Mouse (Mus musculus): ENCODE results near the gene Ntng2. TPM values are rescaled to one million over a fixed set of nuclear protein-coding genes. Genes with fewer than 3 reads are reported as not detected.

The Ntng2 gene
- total and polyA plus RNA-seq, 3 experiments, result 0.53 to 3.8 TPM; not detected in 1

GRCm38 (mm10) chr2:29186209-29186608, 66.6 kb downstream of the Ntng2 start:
- no peak overlapping the region for H3K4me3 ChIP-seq (replicated peaks in 1 of 3; ENCODE audit: low read depth in 2 of 3, low read length in 2 of 3, poor library complexity in 1 of 3)
- no peak overlapping the region for H3K9ac ChIP-seq (ENCODE audit: insufficient read depth, low read depth)
- H3K4me2 ChIP-seq (ENCODE audit: insufficient read depth, low read depth, poor library complexity, severe bottlenecking), result no peak overlapping the region
- no peak for DNase-seq (ENCODE audit: extremely low read depth)
- no peaks in the 10 kb centered on the region for H3K9me3 ChIP-seq (replicated peaks; ENCODE audit: low read length)
- dilution Hi-C loops (cut with MboI; ENCODE audit: extremely low pct_ligation_motif_present, extremely low pct_unique_long_range_greater_than_20kb, low sequenced_read_pairs) (no loop called here), in situ Hi-C loops (cut with MboI; ENCODE audit: low pct_ligation_motif_present, low pct_unique_long_range_greater_than_20kb, low sequenced_read_pairs) (no loop called here)
- no peaks in the 10 kb centered on the region for H3K79me2 ChIP-seq (replicated peaks; ENCODE audit: control insufficient read depth, extremely low read depth, insufficient read depth, poor library complexity, severe bottlenecking)
- H3K36me3 ChIP-seq (replicated peaks in 1 of 2; ENCODE audit: control insufficient read depth in 1 of 2, insufficient read depth in 1 of 2, low read length in 1 of 2), result peaks cover 0 to 11% of the 10 kb centered on the region in 2 experiments
- H3K27ac ChIP-seq (ENCODE audit: insufficient read depth, low read depth), result no peak overlapping the region
- TF ChIP-seq RAD21 (IDR thresholded peaks at IDR 0.05; ENCODE audit: low read depth, low read length) (no peak), NRF1 (IDR thresholded peaks at IDR 0.05; ENCODE audit: low read depth, low read length) (no peak), ZC3H11A (IDR thresholded peaks at IDR 0.05; ENCODE audit: low read depth, low read length) (no peak), ELF1 (IDR thresholded peaks at IDR 0.05; ENCODE audit: low read depth, low read length) (no peak), POLR2AphosphoS2 (IDR thresholded peaks at IDR 0.05; ENCODE audit: low read depth, low read length) (no peak), HCFC1 (IDR thresholded peaks at IDR 0.05; ENCODE audit: low read depth, low read length) (no peak), CHD2 (IDR thresholded peaks at IDR 0.05; ENCODE audit: low read length) (no peak), IRF4 (IDR thresholded peaks at IDR 0.05; ENCODE audit: low read depth, low read length) (no peak), JUND (conservative IDR thresholded peaks at IDR 0.05; ENCODE audit: low read depth, low read length) (no peak), PAX5 (IDR thresholded peaks at IDR 0.05; ENCODE audit: low read length) (no peak), NELFE (IDR thresholded peaks at IDR 0.05; ENCODE audit: low read depth, low read length) (no peak), TCF12 (IDR thresholded peaks at IDR 0.05; ENCODE audit: low read depth, low read length) (no peak), JUN (IDR thresholded peaks at IDR 0.05; ENCODE audit: insufficient read depth, low read depth, low read length) (no peak), E2F4 (IDR thresholded peaks at IDR 0.05; ENCODE audit: insufficient replicate concordance, low read depth, low read length) (no peak), ZMIZ1 (IDR thresholded peaks at IDR 0.05; ENCODE audit: low read depth, low read length) (no peak), ZKSCAN1 (IDR thresholded peaks at IDR 0.05; ENCODE audit: borderline replicate concordance, low read depth, low read length) (no peak)
- H3K27me3 ChIP-seq (replicated peaks), result peaks cover 11% of the 10 kb centered on the region
- no peaks in the 10 kb centered on the region for H3K4me1 ChIP-seq (ENCODE audit: control insufficient read depth in 1 of 2, insufficient read depth in 2 of 2)

- dilution Hi-C loops (cut with MboI; ENCODE audit: extremely low pct_ligation_motif_present, extremely low pct_unique_long_range_greater_than_20kb, low sequenced_read_pairs), result no loop called here
- in situ Hi-C loops (cut with MboI; ENCODE audit: low pct_ligation_motif_present, low pct_unique_long_range_greater_than_20kb, low sequenced_read_pairs), result no loop called here
These were observed 69.4 kb downstream of the Ntng2 start for GRCm38 (mm10) chr2:29183266-29183924.

More at GRCm38 (mm10) chr2:29183266-29183924, 69.4 kb downstream of the Ntng2 start:
- no peak for DNase-seq (ENCODE audit: extremely low read depth)
- Histone ChIP-seq H3K9ac (ENCODE audit: insufficient read depth, low read depth) (no peak overlapping the region), H3K36me3 (replicated peaks in 1 of 2; ENCODE audit: control insufficient read depth in 1 of 2, insufficient read depth in 1 of 2, low read length in 1 of 2) (peaks cover 16 to 39% of the 10 kb centered on the region in 2 experiments), H3K4me3 (replicated peaks in 1 of 3; ENCODE audit: low read depth in 2 of 3, low read length in 2 of 3, poor library complexity in 1 of 3) (no peak overlapping the region), H3K4me2 (ENCODE audit: insufficient read depth, low read depth, poor library complexity, severe bottlenecking) (no peak overlapping the region), H3K4me1 (ENCODE audit: control insufficient read depth in 1 of 2, insufficient read depth in 2 of 2) (peaks cover 0 to 8% of the 10 kb centered on the region in 2 experiments; a peak in 2 of 4 replicates), H3K9me3 (replicated peaks; ENCODE audit: low read length) (no peaks in the 10 kb centered on the region), H3K79me2 (replicated peaks; ENCODE audit: control insufficient read depth, extremely low read depth, insufficient read depth, poor library complexity, severe bottlenecking) (no peaks in the 10 kb centered on the region), H3K27me3 (replicated peaks) (peaks cover 2% of the 10 kb centered on the region), H3K27ac (ENCODE audit: insufficient read depth, low read depth) (no peak overlapping the region)
- TF ChIP-seq TBP (conservative IDR thresholded peaks at IDR 0.05; ENCODE audit: low read depth, low read length) (no peak), ZKSCAN1 (IDR thresholded peaks at IDR 0.05; ENCODE audit: borderline replicate concordance, low read depth, low read length) (no peak), SMC3 (IDR thresholded peaks at IDR 0.05; ENCODE audit: low read depth, low read length) (no peak)

Data from CH12.LX (cell line).